Mouse (Mus musculus) colon, adult 2 months (tissue): ENCODE measurements around the gene Dhfr. TPM values are rescaled to one million over a fixed set of nuclear protein-coding genes. Genes with fewer than 3 reads are reported as not detected.

ENCODE experiments used
- polyA plus RNA-seq: library from polyadenylated mRNA; depleted of rRNA; stranded (reverse); fragments of >200 nt; gene quantifications from 2 replicates; pipeline ENCODE4 v1.2.3, GENCODE M21; 2012; rRNA removed

Gene Dhfr
- 0.64 and 0.88 TPM in 2 replicates for polyA plus RNA-seq

GRCm38 (mm10) chr13:92354456-92355271 is at the start of gene Dhfr, which contains the start of gene Msh3:
TSS of gene Dhfr (plus strand) at chr13:92354726.
TSS of gene Msh3 (minus strand) at chr13:92355003.

DNA sequence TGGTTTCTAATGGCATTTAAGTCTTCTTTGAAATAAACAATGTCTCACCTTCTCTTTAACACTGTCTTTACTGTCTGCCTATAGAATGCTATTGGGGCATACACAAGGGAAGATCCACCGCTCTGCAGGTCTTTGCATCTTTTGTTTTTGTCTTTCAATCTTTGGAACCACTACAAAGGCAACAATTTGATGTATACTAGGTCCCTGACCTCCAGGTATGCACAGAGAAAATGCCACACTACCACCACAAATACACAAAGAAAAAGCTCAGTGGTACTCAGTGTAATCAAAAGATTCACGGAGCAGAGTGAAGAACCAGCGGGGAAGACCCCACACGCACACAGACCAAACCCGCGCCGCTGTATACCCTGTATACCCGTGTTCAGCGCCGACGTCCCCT is 48.8 kb upstream of the Dhfr start, which contains the start of gene Gm20379:
Gene Gm20379 (plus strand): TSS at position 301 of the 400 bp plus-strand sequence.

DNA sequence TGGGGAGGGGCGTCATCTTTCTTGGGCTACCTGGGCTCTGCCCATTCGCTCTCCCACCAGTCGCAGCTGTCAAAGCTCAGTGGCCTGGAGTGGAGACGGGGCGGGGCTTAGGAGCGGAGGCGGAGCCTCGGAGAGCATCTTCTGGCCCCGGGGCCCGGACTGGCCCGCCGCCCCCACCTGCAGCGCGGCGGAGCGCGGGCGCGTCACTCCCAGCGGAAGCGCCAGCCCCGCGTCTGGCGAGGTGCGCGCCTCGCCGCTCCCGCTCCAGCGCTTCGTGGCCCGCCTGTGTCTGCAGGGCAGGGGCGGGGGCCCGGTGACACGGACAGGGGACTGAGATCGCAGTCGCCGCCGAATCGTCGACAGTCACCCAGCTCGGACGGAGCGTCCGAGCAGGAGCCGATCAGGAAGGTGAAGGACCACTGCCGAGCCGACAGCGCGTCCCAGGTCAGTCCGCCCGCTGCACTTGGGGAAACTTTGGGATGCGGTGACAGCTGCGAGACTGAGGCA is 71.3 kb downstream of the Dhfr start, which contains the start of gene Ankrd34b:
Gene Ankrd34b (plus strand): TSS at position 139 of the 507 bp plus-strand sequence.

Other genes with a start within 250 kb of the Dhfr start
- 3.0 and 3.8 TPM in 2 replicates for gene Rasgrf2, start 223.1 kb upstream of the Dhfr start, polyA plus RNA-seq
- not detected in 2 replicates for gene Gm20379, start 48.7 kb upstream of the Dhfr start, polyA plus RNA-seq
- 4.6 and 6.2 TPM in 2 replicates for gene Msh3, start 277 bp downstream of the Dhfr start, polyA plus RNA-seq
- 0.05 TPM in 1 of 2 replicates, not detected in the other for gene Ankrd34b, start 71.2 kb downstream of the Dhfr start, polyA plus RNA-seq
- 1.7 and 1.8 TPM in 2 replicates for gene Fam151b, start 129.3 kb downstream of the Dhfr start, polyA plus RNA-seq
- 1.5 and 1.9 TPM in 2 replicates for gene Zfyve16, start 176.1 kb downstream of the Dhfr start, polyA plus RNA-seq
- not detected in 2 replicates for gene Spz1, start 221.4 kb downstream of the Dhfr start, polyA plus RNA-seq